Mouse (Mus musculus) liver, postnatal 0 days (tissue): ENCODE data around the gene Gm10491.

Source experiments
- CTCF ChIP-seq: sonication (generic); IDR thresholded peaks from 2 replicates; pipeline ENCODE4 v1.5.1; 2016; ENCODE audit warnings: antibody characterized with exemption, low read depth
- EP300 ChIP-seq: IDR thresholded peaks from 2 replicates; pipeline ENCODE4 v1.6.1; 2016; ENCODE audit warnings: antibody characterized with exemption, low read depth, mild to moderate bottlenecking

GRCm38 (mm10) chrX:7868506-7868905 lies 39.1 kb downstream of the Gm10491 start:
- TF ChIP-seq CTCF (no peak), EP300 (no peak)
